Mouse (Mus musculus) kidney, embryonic 16.5 days (tissue): ENCODE results near the gene Egr4. TPM values are rescaled to one million over a fixed set of nuclear protein-coding genes. Genes with fewer than 3 reads are reported as not detected.
A peak's percentile ranks its signal among the peaks of the same experiment; 100 is the strongest.

ENCODE experiments used
- ATAC-seq: fragments of 200-750 bp; cut with Nextera tagmentation; 2 replicates; pipeline ENCODE4 v1.8.0; 2017; ENCODE audit warnings: moderate TSS enrichment; ENCODE audit not compliant: low FRiP score, low TSS enrichment
- H3K27ac ChIP-seq: fragments of 300-500 bp; sonication (generic); 2 replicates; pipeline ENCODE4 v1.5.1; 2014; ENCODE audit warnings: low read length
- H3K27me3 ChIP-seq: fragments of 300-500 bp; sonication (generic); 2 replicates; pipeline ENCODE4 v1.6.1; 2014; ENCODE audit warnings: low read length, control low read depth, mixed read lengths; ENCODE audit not compliant: insufficient read depth
- H3K36me3 ChIP-seq: fragments of 300-500 bp; sonication (generic); 2 replicates; pipeline ENCODE4 v1.6.1; 2014; ENCODE audit warnings: low read length, control low read depth, mixed read lengths; ENCODE audit not compliant: insufficient read depth
- H3K4me1 ChIP-seq: fragments of 300-500 bp; sonication (generic); 2 replicates; pipeline ENCODE4 v1.6.1; 2014; ENCODE audit warnings: low read length, control low read depth, mixed read lengths; ENCODE audit not compliant: insufficient read depth
- H3K4me2 ChIP-seq: fragments of 300-500 bp; sonication (generic); replicated peaks from 2 replicates; pipeline ENCODE4 v1.6.1; 2014; ENCODE audit warnings: low read depth, low read length
- H3K4me3 ChIP-seq: fragments of 300-500 bp; sonication (generic); 2 replicates; pipeline ENCODE4 v1.5.1; 2014; ENCODE audit warnings: mild to moderate bottlenecking, low read length
- H3K9ac ChIP-seq: fragments of 300-500 bp; sonication (generic); replicated peaks from 2 replicates; pipeline ENCODE4 v1.6.1; 2014; ENCODE audit warnings: low read length
- H3K9me3 ChIP-seq: fragments of 300-500 bp; sonication (generic); 2 replicates; pipeline ENCODE4 v1.6.1; 2016; ENCODE audit warnings: low read length, control low read depth
- whole genome bisulfite sequencing: fragments of 180-500 bp; shearing (Covaris S2); extraction: QIAGEN DNeasy Blood & Tissue Kit; methylation state at CpG from one replicate; pipeline ENCODE4 v1.1.7; 2014; 5-methylcytosine and 5-hydroxymethylcytosine counted together
- polyA plus RNA-seq: library from polyadenylated mRNA; unstranded; fragments of >200 nt; fragmentation: Nextera tagmentation; extraction: Ambion mirVana; gene quantifications from 2 replicates; pipeline ENCODE4 v1.2.1, GENCODE M21; 2015

Egr4 gene
- 0.07 TPM in 1 of 2 replicates, not detected in the other for polyA plus RNA-seq

- H3K9ac ChIP-seq = no peak within 1 kb of the TSS
- H3K27ac ChIP-seq = no peak within 1 kb of the TSS
- H3K4me2 ChIP-seq = peak within 1 kb of the TSS; percentile 74
- peak within 1 kb of the TSS; percentile 52 for H3K4me3 ChIP-seq
- H3K4me1 ChIP-seq = peaks cover 24% of the 10 kb centered on the region
- under 1% methylated on average over 36 of the region's 38 CpGs for WGBS
- no peaks in the 10 kb centered on the region for H3K9me3 ChIP-seq
- no peaks in the 10 kb centered on the region for H3K36me3 ChIP-seq
- H3K27me3 ChIP-seq = peaks cover 68% of the 10 kb centered on the region
- peak; percentile 70 for ATAC-seq
These were observed at the start of gene Egr4 for GRCm38 (mm10) chr6:85513531-85513910. Gene Egr4, minus strand, starts transcription at chr6:85513589.

- Histone ChIP-seq H3K9me3 (no peaks in the 10 kb centered on the region), H3K27me3 (no peaks in the 10 kb centered on the region), H3K36me3 (no peaks in the 10 kb centered on the region), H3K4me2 (no peak overlapping the region), H3K4me1 (no peaks in the 10 kb centered on the region), H3K27ac (no peak overlapping the region), H3K9ac (no peak overlapping the region), H3K4me3 (no peak overlapping the region)
- no peak for ATAC-seq
- WGBS = 47% methylated on average over 1 of the region's 1 CpGs
These were observed 49.0 kb upstream of the Egr4 start for GRCm38 (mm10) chr6:85562374-85562773.

- H3K36me3 ChIP-seq = no peaks in the 10 kb centered on the region
- WGBS = 80% methylated on average over 5 of the region's 5 CpGs
- no peak overlapping the region for H3K27ac ChIP-seq
- H3K4me3 ChIP-seq = no peak overlapping the region
- H3K4me1 ChIP-seq = no peaks in the 10 kb centered on the region
- H3K9ac ChIP-seq = no peak overlapping the region
- no peak overlapping the region for H3K4me2 ChIP-seq
- no peaks in the 10 kb centered on the region for H3K9me3 ChIP-seq
- ATAC-seq = no peak
- H3K27me3 ChIP-seq = no peaks in the 10 kb centered on the region
These were observed 34.3 kb upstream of the Egr4 start for GRCm38 (mm10) chr6:85547642-85548041.

GRCm38 (mm10) chr6:85544251-85544881 lies 31.0 kb upstream of the Egr4 start:
- 84% methylated on average over 13 of the region's 13 CpGs for WGBS
- H3K9ac ChIP-seq = no peak overlapping the region
- no peak overlapping the region for H3K4me2 ChIP-seq
- no peak overlapping the region for H3K4me3 ChIP-seq
- H3K36me3 ChIP-seq = no peaks in the 10 kb centered on the region
- H3K4me1 ChIP-seq = no peaks in the 10 kb centered on the region
- no peaks in the 10 kb centered on the region for H3K27me3 ChIP-seq
- no peak overlapping the region for H3K27ac ChIP-seq
- no peaks in the 10 kb centered on the region for H3K9me3 ChIP-seq
- no peak for ATAC-seq

GRCm38 (mm10) chr6:85543351-85544175 lies 30.2 kb upstream of the Egr4 start:
- Histone ChIP-seq H3K27ac (no peak overlapping the region), H3K9ac (no peak overlapping the region), H3K27me3 (no peaks in the 10 kb centered on the region), H3K9me3 (no peaks in the 10 kb centered on the region), H3K4me3 (no peak overlapping the region), H3K4me1 (no peaks in the 10 kb centered on the region), H3K4me2 (no peak overlapping the region), H3K36me3 (no peaks in the 10 kb centered on the region)
- WGBS = 68% methylated on average over 10 of the region's 10 CpGs
- ATAC-seq = no peak

- no peak overlapping the region for H3K4me3 ChIP-seq
- 65% methylated on average over 2 of the region's 2 CpGs for WGBS
- H3K9ac ChIP-seq = no peak overlapping the region
- no peaks in the 10 kb centered on the region for H3K4me1 ChIP-seq
- H3K27ac ChIP-seq = no peak overlapping the region
- no peaks in the 10 kb centered on the region for H3K36me3 ChIP-seq
- H3K9me3 ChIP-seq = no peaks in the 10 kb centered on the region
- no peak overlapping the region for H3K4me2 ChIP-seq
- H3K27me3 ChIP-seq = no peaks in the 10 kb centered on the region
- ATAC-seq = no peak
These were observed 9.4 kb upstream of the Egr4 start for GRCm38 (mm10) chr6:85522825-85523224.

GRCm38 (mm10) chr6:85522026-85522425 lies 8.6 kb upstream of the Egr4 start:
- Histone ChIP-seq H3K27ac (no peak overlapping the region), H3K27me3 (no peaks in the 10 kb centered on the region; the same call in 1 of the 2 replicates), H3K9ac (no peak overlapping the region), H3K4me3 (no peak overlapping the region), H3K9me3 (no peaks in the 10 kb centered on the region), H3K36me3 (no peaks in the 10 kb centered on the region), H3K4me2 (no peak overlapping the region), H3K4me1 (no peaks in the 10 kb centered on the region)
- WGBS = 83% methylated on average over 5 of the region's 5 CpGs
- ATAC-seq = no peak

- no peak overlapping the region for H3K9ac ChIP-seq
- H3K27me3 ChIP-seq = peaks cover 34% of the 10 kb centered on the region
- 62% methylated on average over 5 of the region's 5 CpGs for WGBS
- H3K4me3 ChIP-seq = no peak overlapping the region
- H3K36me3 ChIP-seq = no peaks in the 10 kb centered on the region
- no peak overlapping the region for H3K4me2 ChIP-seq
- no peak overlapping the region for H3K27ac ChIP-seq
- no peak for ATAC-seq
- H3K9me3 ChIP-seq = no peaks in the 10 kb centered on the region
- peaks cover 9% of the 10 kb centered on the region for H3K4me1 ChIP-seq
These were observed 4.8 kb upstream of the Egr4 start for GRCm38 (mm10) chr6:85518091-85518693.

GRCm38 (mm10) chr6:85515941-85516340 lies 2.6 kb upstream of the Egr4 start:
- Histone ChIP-seq H3K4me2 (no peak overlapping the region), H3K27me3 (peaks cover 56% of the 10 kb centered on the region), H3K4me1 (peaks cover 24% of the 10 kb centered on the region), H3K9ac (no peak overlapping the region), H3K36me3 (no peaks in the 10 kb centered on the region), H3K9me3 (no peaks in the 10 kb centered on the region), H3K27ac (no peak overlapping the region), H3K4me3 (no peak overlapping the region)
- ATAC-seq = no peak
- 77% methylated on average over 4 of the region's 4 CpGs for WGBS
